In the genomic region with DNA sequence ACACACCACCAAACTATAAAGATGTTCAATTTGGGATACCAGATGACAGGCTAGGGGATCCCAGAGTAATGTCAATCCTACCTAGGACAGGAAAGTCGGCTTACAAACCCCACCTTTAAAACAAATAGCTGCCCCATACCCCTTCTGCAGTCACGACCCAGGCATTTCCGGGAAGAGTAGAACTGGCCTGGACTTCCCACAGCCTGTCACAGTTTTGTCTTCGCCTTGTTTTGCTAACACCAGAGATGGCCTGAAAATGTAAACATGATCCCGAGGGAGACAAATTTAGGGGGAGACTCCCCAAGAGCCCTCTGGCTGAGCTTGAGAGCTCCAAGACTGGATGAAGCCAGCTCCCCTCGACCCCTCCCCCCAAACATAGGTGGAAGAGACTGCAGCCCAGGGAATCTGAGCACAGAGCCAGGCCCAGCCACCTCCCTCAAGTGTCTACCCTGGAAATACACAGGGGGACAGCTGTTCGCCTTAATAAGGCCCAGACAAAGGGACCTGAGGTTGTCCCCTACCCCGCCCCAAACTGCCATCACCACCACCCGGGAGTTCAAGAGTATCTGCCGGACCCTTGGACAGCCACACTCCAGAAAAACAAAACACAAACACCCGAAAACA, we compare ENCODE assay signal across 8 mouse cellular contexts. TPM values are rescaled to one million over a fixed set of nuclear protein-coding genes. Genes with fewer than 3 reads are reported as not detected.
DNase-seq lines count a peak whose midpoint lies in the region; ATAC-seq and TF ChIP-seq lines count a peak whose summit lies in the region.

No protein-coding gene starts in this region.

- DNase-seq in thymus, postnatal 14 days = peak; percentile 13
- no peak for DNase-seq in thymus, postnatal 36 days
- DNase-seq in liver, embryonic 13.5 days = no peak
- no peak for DNase-seq in gastrocnemius, postnatal 10 days
- no peak for DNase-seq in adrenal gland, postnatal 10 days
- DNase-seq in left cerebral cortex, adult 18-20 months (ENCODE audit: low spot score in 2 of 2) = no peak

- H3K36me3 ChIP-seq in heart, embryonic 11.5 days (ENCODE audit: control insufficient read depth, insufficient read depth, low read length) = no peaks in the 10 kb centered on the region
- H3K36me3 ChIP-seq in liver, embryonic 13.5 days = no peaks in the 10 kb centered on the region
- no peaks in the 10 kb centered on the region for H3K36me3 ChIP-seq in small intestine, adult 2 months (ENCODE audit: control insufficient read depth, insufficient read depth, low read length)

- ATAC-seq in heart, embryonic 11.5 days (replicated peaks; ENCODE audit: insufficient number of reproducible peaks, low FRiP score, low TSS enrichment) = no peak
- no peak for ATAC-seq in liver, embryonic 13.5 days (ENCODE audit: low read depth)

- H3K4me1 ChIP-seq in heart, embryonic 11.5 days (ENCODE audit: control insufficient read depth, insufficient read depth, low read length) = peaks cover 19% of the 10 kb centered on the region
- H3K4me1 ChIP-seq in liver, embryonic 13.5 days (replicated peaks) = peaks cover 76% of the 10 kb centered on the region
- H3K4me1 ChIP-seq in small intestine, adult 2 months (ENCODE audit: control insufficient read depth, insufficient read depth, insufficient read length, low read length) = peaks cover 31% of the 10 kb centered on the region

- 7% methylated on average over 11 of the region's 11 CpGs for WGBS in heart, embryonic 11.5 days (ENCODE audit: insufficient replicate concordance)
- 16% methylated on average over 11 of the region's 11 CpGs for WGBS in liver, embryonic 13.5 days (ENCODE audit: insufficient replicate concordance)
- 4% methylated on average over 11 of the region's 11 CpGs for WGBS in small intestine, adult 2 months

- H3K27me3 ChIP-seq in heart, embryonic 11.5 days (ENCODE audit: control insufficient read depth, insufficient read depth, low read length) = no peaks in the 10 kb centered on the region
- peaks cover 28% of the 10 kb centered on the region for H3K27me3 ChIP-seq in liver, embryonic 13.5 days
- no peaks in the 10 kb centered on the region for H3K27me3 ChIP-seq in small intestine, adult 2 months (ENCODE audit: control insufficient read depth, insufficient read depth, low read length)

- peak overlapping the region; percentile 96 for H3K4me2 ChIP-seq in heart, embryonic 11.5 days
- peak overlapping the region; percentile 84 for H3K4me2 ChIP-seq in liver, embryonic 13.5 days

- peak overlapping the region; percentile 93 for H3K4me3 ChIP-seq in heart, embryonic 11.5 days (ENCODE audit: low read depth, low read length)
- peak overlapping the region; percentile 73 for H3K4me3 ChIP-seq in liver, embryonic 13.5 days (replicated peaks)
- H3K4me3 ChIP-seq in small intestine, adult 2 months (ENCODE audit: low read depth, low read length) = peak overlapping the region; percentile 94

- H3K27ac ChIP-seq in heart, embryonic 11.5 days (ENCODE audit: low read depth, low read length) = peak overlapping the region; percentile 7; the same call in 1 of the 2 replicates
- peak overlapping the region; percentile 71 for H3K27ac ChIP-seq in liver, embryonic 13.5 days
- peak overlapping the region; percentile 68 for H3K27ac ChIP-seq in small intestine, adult 2 months (ENCODE audit: insufficient read depth, low read depth, low read length)

- no peaks in the 10 kb centered on the region for H3K9me3 ChIP-seq in heart, embryonic 11.5 days (replicated peaks; ENCODE audit: control insufficient read depth, low read length)
- no peaks in the 10 kb centered on the region for H3K9me3 ChIP-seq in liver, embryonic 13.5 days (replicated peaks)

- H3K9ac ChIP-seq in heart, embryonic 11.5 days (ENCODE audit: low read depth, low read length) = peak overlapping the region; percentile 94
- H3K9ac ChIP-seq in liver, embryonic 13.5 days = peak overlapping the region; percentile 79

- TF ChIP-seq POLR2A in small intestine, adult 2 months (IDR thresholded peaks at IDR 0.05; ENCODE audit: low read depth, low read length) = no peak

- TF ChIP-seq CTCF in small intestine, adult 2 months (IDR thresholded peaks at IDR 0.05; ENCODE audit: extremely low read depth, insufficient read length, insufficient replicate concordance, low read depth, low read length) = no peak

RNA-seq across cellular contexts. Expression of gene Lrp5, which starts 1.3 kb away (rescaled TPM):
- polyA plus RNA-seq in heart, embryonic 11.5 days (2014; fragmentation: Nextera tagmentation; extraction: Ambion mirVana) = 4.6 and 5.3 TPM in 2 replicates
- 1.9 and 2.0 TPM in 2 replicates for polyA plus RNA-seq in liver, embryonic 13.5 days (2015; fragmentation: Nextera tagmentation; extraction: Ambion mirVana)
- 50.9 and 96.7 TPM in 2 replicates for polyA plus RNA-seq in small intestine, adult 2 months (2012; rRNA removed)
- total RNA-seq in gastrocnemius, postnatal 10 days (2021) = 10 to 100 TPM; 40.7 to 44.1 TPM
- total RNA-seq in adrenal gland, postnatal 10 days (2021) = 100 to 1,000 TPM in 1 of 2 experiments, 10 to 100 TPM in 1; 87.0 to 104 TPM
- 1 to 10 TPM; 7.3 to 8.3 TPM for total RNA-seq in left cerebral cortex, adult 18-20 months (2021)

RNA-seq across cellular contexts. Expression of gene 1810055G02Rik, which starts 23.0 kb away (rescaled TPM):
- polyA plus RNA-seq in heart, embryonic 11.5 days (2014; fragmentation: Nextera tagmentation; extraction: Ambion mirVana) = 30.3 and 33.6 TPM in 2 replicates
- 13.2 and 14.5 TPM in 2 replicates for polyA plus RNA-seq in liver, embryonic 13.5 days (2015; fragmentation: Nextera tagmentation; extraction: Ambion mirVana)
- polyA plus RNA-seq in small intestine, adult 2 months (2012; rRNA removed) = 180 and 300 TPM in 2 replicates
- 10 to 100 TPM; 19.5 to 26.6 TPM for total RNA-seq in gastrocnemius, postnatal 10 days (2021)
- total RNA-seq in adrenal gland, postnatal 10 days (2021) = 10 to 100 TPM; 20.9 to 45.9 TPM
- total RNA-seq in left cerebral cortex, adult 18-20 months (2021) = 10 to 100 TPM; 31.7 to 32.1 TPM

Comparison
In these comparisons a context has a peak if more than half of its experiments do, and no peak if none do; other contexts are left out.
1. H3K27ac ChIP-seq: peak in every context shown above with its lines; median percentile 71 in liver, embryonic 13.5 days; 68 in small intestine, adult 2 months; 7 in heart, embryonic 11.5 days.
2. RNA of gene Lrp5, which starts 1.3 kb away (total RNA-seq): 87.0 to 104 TPM in adrenal gland, postnatal 10 days and 40.7 to 44.1 TPM in gastrocnemius, postnatal 10 days; 7.3 to 8.3 TPM in left cerebral cortex, adult 18-20 months; every median in the first group is over 4 times any median in the second.
3. Peak in every context shown above with its lines, with median percentiles within 50 percentile points of each other: H3K4me3 ChIP-seq.